Comparison of ENCODE assay signal across 8 mouse cellular contexts in the genomic region with DNA sequence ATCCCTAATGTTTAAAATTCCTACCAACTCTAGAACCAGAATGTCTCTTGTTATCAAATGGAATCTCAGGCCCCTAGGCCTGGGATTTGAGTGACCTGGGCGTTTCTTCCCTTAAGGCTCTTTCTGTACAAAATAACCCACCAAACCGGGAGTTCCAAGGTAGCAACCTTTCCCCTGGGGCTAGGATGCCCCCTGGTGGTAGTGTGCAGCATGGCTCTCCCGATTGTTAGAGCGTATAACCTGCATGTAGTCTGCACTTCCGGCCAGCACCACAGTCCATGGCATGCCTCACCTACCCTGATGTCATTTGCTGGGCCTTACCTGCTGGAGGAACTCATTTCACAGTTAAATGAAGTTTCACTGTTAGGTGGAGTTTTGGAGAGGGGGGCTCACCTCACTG. TPM values are rescaled to one million over a fixed set of nuclear protein-coding genes. Genes with fewer than 3 reads are reported as not detected.
DNase-seq lines count a peak whose midpoint lies in the region; ATAC-seq lines count a peak whose summit lies in the region.

No protein-coding gene starts in this region.

- intact Hi-C loops in heart, postnatal 25 days (cut with DNase I), result no loop called here
- intact Hi-C loops in gastrocnemius, postnatal 14 days (cut with DNase I; ENCODE audit: low total_unique reads), result no loop called here

- peak; percentile 51 for DNase-seq in heart, postnatal 4 days
- DNase-seq in heart, postnatal 25 days (ENCODE audit: low spot score), result no peak
- DNase-seq in 416B (ENCODE audit: low read depth), result peak; percentile 87
- peak; percentile 84 for DNase-seq in R1 (ENCODE audit: low read depth, low spot score)
- peak; percentile 36 to 41 for DNase-seq in kidney, postnatal 25 days
- no peak for DNase-seq in Muller cell, postnatal 12 days (ENCODE audit: inconsistent ontology term)
- no peak for DNase-seq in gastrocnemius, postnatal 14 days

- ATAC-seq in monocyte, adult 5-6 weeks (replicated peaks; ENCODE audit: insufficient number of reproducible peaks, low FRiP score, low TSS enrichment, poor library complexity, severe bottlenecking), result 0 out of 2 replicates have a peak, but pooled peaks have one; percentile 33

RNA-seq across cellular contexts. Expression of gene Sec14l2, which starts 0.7 kb away (rescaled TPM):
- 1 to 10 TPM in 1 of 2 experiments, under 1 TPM in 1; 0.91 to 1.1 TPM for total RNA-seq in heart, postnatal 4 days (2021)
- 1 to 10 TPM in 1 of 2 experiments, under 1 TPM in 1; 0.73 to 1.1 TPM for total RNA-seq in heart, postnatal 25 days (2021)
- total RNA-seq in monocyte, adult 5-6 weeks (2017), result 1.6 TPM in 1 of 3 replicates, not detected in the others
- total RNA-seq in gastrocnemius, postnatal 14 days (2021), result under 1 TPM; 0.95 to 0.96 TPM

RNA-seq across cellular contexts. Expression of gene Rnf215, which starts 11.1 kb away (rescaled TPM):
- 10 to 100 TPM; 17.5 to 18.3 TPM for total RNA-seq in heart, postnatal 4 days (2021)
- 10 to 100 TPM; 13.2 to 13.8 TPM for total RNA-seq in heart, postnatal 25 days (2021)
- total RNA-seq in monocyte, adult 5-6 weeks (2017), result 24.5 to 32.4 TPM (median 30.3 TPM) in 3 replicates
- 1 to 10 TPM; 6.3 to 8.7 TPM for total RNA-seq in gastrocnemius, postnatal 14 days (2021)

RNA-seq across cellular contexts. Expression of gene Mtfp1, which starts 28.7 kb away (rescaled TPM):
- total RNA-seq in heart, postnatal 4 days (2021), result 10 to 100 TPM; 46.3 to 52.0 TPM
- total RNA-seq in heart, postnatal 25 days (2021), result 100 to 1,000 TPM; 142 to 144 TPM
- 1.4 TPM in 1 of 3 replicates, not detected in the others for total RNA-seq in monocyte, adult 5-6 weeks (2017)
- total RNA-seq in gastrocnemius, postnatal 14 days (2021), result 10 to 100 TPM; 40.8 to 47.8 TPM

RNA-seq across cellular contexts. Expression of gene Ccdc157, which starts 36.2 kb away (rescaled TPM):
- 1 to 10 TPM; 5.8 to 6.5 TPM for total RNA-seq in heart, postnatal 4 days (2021)
- total RNA-seq in heart, postnatal 25 days (2021), result 1 to 10 TPM; 5.0 to 5.3 TPM
- total RNA-seq in monocyte, adult 5-6 weeks (2017), result 1.3 to 9.2 TPM (median 1.4 TPM) in 3 replicates
- total RNA-seq in gastrocnemius, postnatal 14 days (2021), result 1 to 10 TPM; 3.3 to 5.6 TPM

RNA-seq across cellular contexts. Expression of gene Sf3a1, which starts 36.2 kb away (rescaled TPM):
- 10 to 100 TPM; 56.6 to 56.9 TPM for total RNA-seq in heart, postnatal 4 days (2021)
- total RNA-seq in heart, postnatal 25 days (2021), result 10 to 100 TPM; 40.0 to 43.9 TPM
- total RNA-seq in monocyte, adult 5-6 weeks (2017), result 14.2 to 26.6 TPM (median 15.3 TPM) in 3 replicates
- 10 to 100 TPM; 17.1 to 22.8 TPM for total RNA-seq in gastrocnemius, postnatal 14 days (2021)

Comparison
In these comparisons a context has a peak if more than half of its experiments do, and no peak if none do; other contexts are left out.
1. DNase-seq: peak in heart, postnatal 4 days (single experiment), 416B (single experiment), R1 (single experiment) and kidney, postnatal 25 days (2 of 2); none in heart, postnatal 25 days (single experiment), Muller cell, postnatal 12 days (single experiment) and gastrocnemius, postnatal 14 days (single experiment).
2. RNA of gene Mtfp1, which starts 28.7 kb away (total RNA-seq): 142 to 144 TPM in heart, postnatal 25 days, 46.3 to 52.0 TPM in heart, postnatal 4 days and 40.8 to 47.8 TPM in gastrocnemius, postnatal 14 days; 1.4 TPM in monocyte, adult 5-6 weeks; every median in the first group is over 10 times any median in the second.